Comparison of ENCODE assay signal across 10 mouse cellular contexts in the genomic region with DNA sequence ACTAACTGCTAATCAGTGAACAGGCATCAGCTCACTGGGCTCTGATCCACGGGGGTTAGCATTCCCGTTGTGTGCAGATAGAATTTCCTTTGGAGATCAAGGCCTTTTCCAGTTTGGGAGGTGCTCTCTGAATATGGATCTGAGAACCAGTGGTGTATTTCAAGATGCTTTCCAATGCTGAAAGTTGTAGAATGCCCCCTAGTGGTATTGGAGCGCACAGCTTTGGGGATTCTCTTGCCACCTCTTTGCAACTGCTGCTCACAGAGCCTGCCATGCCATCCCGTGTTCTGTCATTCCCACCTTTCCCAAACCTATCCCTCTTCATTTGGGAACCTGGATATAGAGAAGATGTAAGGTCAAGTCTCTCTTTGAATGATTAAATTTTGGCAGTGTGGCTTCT.
DNase-seq lines count a peak whose midpoint lies in the region; ATAC-seq and TF ChIP-seq lines count a peak whose summit lies in the region.
"Had no signal": no experiment of that assay in that cellular context is flagged by ENCODE, and none has a peak within 500 bp of the region (broad histone marks: within the 10 kb centered on the region; RNA-seq: fewer than 3 reads in every experiment).

No protein-coding gene starts in this region.

- no peak overlapping the region for H3K27ac ChIP-seq in heart, adult 2 months
- H3K27ac ChIP-seq in heart, embryonic 11.5 days (ENCODE audit: low read depth, low read length): no peak overlapping the region
- H3K27ac ChIP-seq in midbrain, embryonic 14.5 days (replicated peaks; ENCODE audit: low read depth, low read length): no peak overlapping the region
- H3K27ac ChIP-seq in midbrain, embryonic 15.5 days: no peak overlapping the region
- H3K27ac ChIP-seq in forebrain, embryonic 13.5 days: no peak overlapping the region
- H3K27ac ChIP-seq: limb, embryonic 13.5 days had no signal

- H3K4me1 ChIP-seq in heart, adult 2 months (ENCODE audit: control insufficient read depth, insufficient read depth, low read length): no peaks in the 10 kb centered on the region; the same call in 1 of the 2 replicates
- no peaks in the 10 kb centered on the region for H3K4me1 ChIP-seq in heart, embryonic 11.5 days (ENCODE audit: control insufficient read depth, insufficient read depth, low read length)
- H3K4me1 ChIP-seq in midbrain, embryonic 14.5 days (ENCODE audit: control insufficient read depth, insufficient read depth, low read length): no peaks in the 10 kb centered on the region
- no peaks in the 10 kb centered on the region for H3K4me1 ChIP-seq in midbrain, embryonic 15.5 days
- H3K4me1 ChIP-seq in forebrain, embryonic 13.5 days: no peaks in the 10 kb centered on the region
- H3K4me1 ChIP-seq: limb, embryonic 13.5 days had no signal

- ATAC-seq in heart, embryonic 11.5 days (replicated peaks; ENCODE audit: insufficient number of reproducible peaks, low FRiP score, low TSS enrichment): no peak
- no peak for ATAC-seq in midbrain, embryonic 14.5 days (ENCODE audit: low FRiP score, low TSS enrichment)
- ATAC-seq in midbrain, embryonic 15.5 days (replicated peaks): no peak
- no peak for ATAC-seq in forebrain, embryonic 13.5 days

- H3K4me3 ChIP-seq in heart, adult 2 months: no peak overlapping the region
- no peak overlapping the region for H3K4me3 ChIP-seq in heart, embryonic 11.5 days (ENCODE audit: low read depth, low read length)
- H3K4me3 ChIP-seq in midbrain, embryonic 14.5 days (replicated peaks; ENCODE audit: low read depth, low read length): no peak overlapping the region
- no peak overlapping the region for H3K4me3 ChIP-seq in midbrain, embryonic 15.5 days
- H3K4me3 ChIP-seq in forebrain, embryonic 13.5 days: no peak overlapping the region
- H3K4me3 ChIP-seq: limb, embryonic 13.5 days had no signal

- intact Hi-C loops in heart, adult 2 months (cut with DNase I): no loop called here

- H3K4me2 ChIP-seq in heart, embryonic 11.5 days: no peak overlapping the region
- no peak overlapping the region for H3K4me2 ChIP-seq in midbrain, embryonic 14.5 days (ENCODE audit: low read length)
- no peak overlapping the region for H3K4me2 ChIP-seq in midbrain, embryonic 15.5 days
- no peak overlapping the region for H3K4me2 ChIP-seq in forebrain, embryonic 13.5 days
- H3K4me2 ChIP-seq: limb, embryonic 13.5 days had no signal

- no peaks in the 10 kb centered on the region for H3K27me3 ChIP-seq in heart, adult 2 months (ENCODE audit: control insufficient read depth, insufficient read depth, low read length)
- H3K27me3 ChIP-seq in heart, embryonic 11.5 days (ENCODE audit: control insufficient read depth, insufficient read depth, low read length): peaks cover 10% of the 10 kb centered on the region; the same call in 1 of the 2 replicates
- no peaks in the 10 kb centered on the region for H3K27me3 ChIP-seq in midbrain, embryonic 14.5 days (ENCODE audit: control insufficient read depth, insufficient read depth, low read length)
- H3K27me3 ChIP-seq in midbrain, embryonic 15.5 days (replicated peaks): no peaks in the 10 kb centered on the region; the same call in 1 of the 2 replicates
- peaks cover 3% of the 10 kb centered on the region; the same call in 1 of the 2 replicates for H3K27me3 ChIP-seq in forebrain, embryonic 13.5 days

- H3K36me3 ChIP-seq in heart, adult 2 months (ENCODE audit: control insufficient read depth, insufficient read depth, low read length): no peaks in the 10 kb centered on the region
- H3K36me3 ChIP-seq in heart, embryonic 11.5 days (ENCODE audit: control insufficient read depth, insufficient read depth, low read length): no peaks in the 10 kb centered on the region
- H3K36me3 ChIP-seq in midbrain, embryonic 14.5 days (ENCODE audit: control insufficient read depth, insufficient read depth, low read length): no peaks in the 10 kb centered on the region
- H3K36me3 ChIP-seq in midbrain, embryonic 15.5 days (replicated peaks): no peaks in the 10 kb centered on the region
- no peaks in the 10 kb centered on the region for H3K36me3 ChIP-seq in forebrain, embryonic 13.5 days (ENCODE audit: poor library complexity, severe bottlenecking)
- H3K36me3 ChIP-seq: limb, embryonic 13.5 days had no signal

- no peak for TF ChIP-seq EP300 in heart, adult 2 months (IDR thresholded peaks at IDR 0.05; ENCODE audit: insufficient read depth, low read depth, low read length)

- WGBS in heart, adult 2 months: 38% methylated on average over 4 of the region's 4 CpGs
- 51% methylated on average over 4 of the region's 4 CpGs for WGBS in heart, embryonic 11.5 days (ENCODE audit: insufficient replicate concordance)
- WGBS in midbrain, embryonic 14.5 days: 44% methylated on average over 4 of the region's 4 CpGs
- WGBS in midbrain, embryonic 15.5 days: 47% methylated on average over 4 of the region's 4 CpGs
- WGBS in forebrain, embryonic 13.5 days: 45% methylated on average over 4 of the region's 4 CpGs

- TF ChIP-seq POLR2A in heart, adult 2 months (IDR thresholded peaks at IDR 0.05; ENCODE audit: insufficient read depth, low read depth, low read length): no peak

- peak; percentile 69 for TF ChIP-seq CTCF in heart, adult 2 months (IDR thresholded peaks at IDR 0.05)

- DNase-seq in heart, adult 2 months: no peak
- peak; percentile 50 for DNase-seq in midbrain, embryonic 14.5 days
- DNase-seq in c-Kit-positive CD71-negative TER-119-negative erythroid progenitor cells, embryonic 14.5 days (ENCODE audit: low read depth): peak; percentile 13
- DNase-seq in retina, embryonic 14.5 days (ENCODE audit: low spot score): peak; percentile 61
- DNase-seq in spleen, postnatal 4 days (ENCODE audit: low spot score in 2 of 2): no peak
- DNase-seq: adrenal gland, adult 2 months had no signal

- H3K9ac ChIP-seq in heart, adult 2 months (ENCODE audit: low read depth, low read length): no peak overlapping the region
- no peak overlapping the region for H3K9ac ChIP-seq in heart, embryonic 11.5 days (ENCODE audit: low read depth, low read length)
- no peak overlapping the region for H3K9ac ChIP-seq in midbrain, embryonic 14.5 days (replicated peaks; ENCODE audit: low read length)
- no peak overlapping the region for H3K9ac ChIP-seq in midbrain, embryonic 15.5 days
- no peak overlapping the region for H3K9ac ChIP-seq in forebrain, embryonic 13.5 days
- H3K9ac ChIP-seq: limb, embryonic 13.5 days had no signal

- no peaks in the 10 kb centered on the region for H3K9me3 ChIP-seq in heart, embryonic 11.5 days (replicated peaks; ENCODE audit: control insufficient read depth, low read length)
- H3K9me3 ChIP-seq in midbrain, embryonic 14.5 days (ENCODE audit: control insufficient read depth, low read length): no peaks in the 10 kb centered on the region
- H3K9me3 ChIP-seq in midbrain, embryonic 15.5 days: no peaks in the 10 kb centered on the region
- no peaks in the 10 kb centered on the region for H3K9me3 ChIP-seq in forebrain, embryonic 13.5 days (replicated peaks)
- H3K9me3 ChIP-seq: limb, embryonic 13.5 days had no signal

- no peaks in the 10 kb centered on the region for H3K79me2 ChIP-seq in heart, adult 2 months (replicated peaks; ENCODE audit: control insufficient read depth, insufficient read depth, low read length)

Comparison
In these comparisons a context has a peak if more than half of its experiments do, and no peak if none do; other contexts are left out.
1. DNase-seq: peak in midbrain, embryonic 14.5 days (single experiment), c-Kit-positive CD71-negative TER-119-negative erythroid progenitor cells, embryonic 14.5 days (single experiment) and retina, embryonic 14.5 days (single experiment); none in heart, adult 2 months (0 of 2) and spleen, postnatal 4 days (0 of 2).